Mouse (Mus musculus): ENCODE results near the gene Baiap2l1.
"Not testable (repeated sequence)": the region's sequence is repeated elsewhere in the genome, so short reads cannot be mapped to it uniquely, and the experiment has no call there.

Gene Baiap2l1

DNA sequence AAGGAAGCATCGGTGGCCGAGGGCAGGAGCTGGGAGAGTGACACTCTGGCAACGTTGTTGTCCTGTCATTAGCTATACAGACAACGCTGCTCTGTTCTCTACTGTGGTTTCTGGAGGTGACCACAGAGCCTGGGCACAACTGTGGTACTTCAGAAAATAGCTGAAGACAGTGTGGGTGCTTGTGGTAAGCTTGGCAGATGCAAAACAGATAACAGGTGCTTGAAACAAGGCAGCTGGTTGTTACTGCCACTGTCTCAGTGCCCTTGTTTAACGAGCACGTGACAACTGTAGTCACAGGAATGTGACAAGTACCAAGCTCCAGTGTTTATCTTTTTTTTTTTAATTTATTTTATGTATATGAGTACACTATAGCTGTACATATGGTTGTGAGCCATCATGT lies 13.3 kb downstream of the Baiap2l1 start:
- no peak for DNase-seq

DNA sequence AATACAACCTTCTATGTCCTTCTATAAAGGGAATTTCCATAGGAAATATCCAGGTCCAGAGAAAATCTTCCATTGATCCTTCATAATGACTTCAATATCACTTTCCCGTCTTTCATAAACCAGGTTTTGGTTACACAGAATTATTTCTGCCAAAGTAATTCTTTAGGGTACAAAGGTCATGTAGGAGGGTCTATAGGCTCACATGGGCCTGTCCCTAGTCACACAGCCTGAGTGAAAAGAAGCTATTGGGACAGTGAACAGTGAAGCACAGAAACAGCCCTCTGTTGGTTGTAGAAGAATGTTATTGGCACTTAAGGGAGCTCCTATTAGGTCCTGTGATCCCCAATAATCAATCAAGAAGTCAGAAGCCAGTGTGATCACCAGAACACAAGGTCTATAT lies 16.8 kb downstream of the Baiap2l1 start:
- no peak for DNase-seq

DNA sequence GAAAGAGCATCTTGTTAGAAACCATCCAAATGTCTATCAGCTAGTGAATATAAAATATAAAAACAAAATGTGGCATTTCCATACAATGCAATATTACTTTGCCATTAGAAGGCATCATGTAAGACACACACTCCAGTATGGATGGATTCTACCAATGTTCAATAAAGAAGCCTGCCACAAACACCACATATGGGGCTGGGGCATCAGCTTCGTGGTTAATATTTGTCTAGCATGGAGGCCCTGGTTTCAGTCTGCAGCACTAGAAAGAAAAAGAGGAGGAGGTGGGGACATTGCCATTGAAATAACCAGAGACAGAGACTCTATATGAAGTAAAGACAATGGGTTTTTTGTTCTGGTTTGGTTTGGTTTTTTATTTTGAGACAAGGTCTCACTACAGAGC lies 19.1 kb downstream of the Baiap2l1 start:
- no peak for DNase-seq

DNA sequence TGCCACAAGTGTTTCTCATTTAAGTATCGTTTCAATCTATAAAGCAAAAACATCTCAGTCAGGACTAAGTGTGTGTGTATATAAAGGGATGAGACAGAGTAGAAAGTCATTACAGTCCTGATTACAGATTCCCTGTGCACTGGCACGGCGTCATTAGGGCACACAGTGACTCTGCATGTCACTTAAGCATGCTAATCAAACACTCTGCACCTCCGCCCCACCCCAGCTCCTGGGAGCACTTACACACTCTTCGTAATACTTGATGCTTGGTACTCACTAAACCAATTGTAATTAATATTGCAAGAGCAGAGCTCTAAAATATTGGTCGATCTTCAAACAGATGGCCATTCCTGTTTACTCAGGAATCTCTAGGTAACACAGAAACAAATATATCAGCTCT lies 22.6 kb downstream of the Baiap2l1 start:
- DNase-seq, result not testable (repeated sequence)

DNA sequence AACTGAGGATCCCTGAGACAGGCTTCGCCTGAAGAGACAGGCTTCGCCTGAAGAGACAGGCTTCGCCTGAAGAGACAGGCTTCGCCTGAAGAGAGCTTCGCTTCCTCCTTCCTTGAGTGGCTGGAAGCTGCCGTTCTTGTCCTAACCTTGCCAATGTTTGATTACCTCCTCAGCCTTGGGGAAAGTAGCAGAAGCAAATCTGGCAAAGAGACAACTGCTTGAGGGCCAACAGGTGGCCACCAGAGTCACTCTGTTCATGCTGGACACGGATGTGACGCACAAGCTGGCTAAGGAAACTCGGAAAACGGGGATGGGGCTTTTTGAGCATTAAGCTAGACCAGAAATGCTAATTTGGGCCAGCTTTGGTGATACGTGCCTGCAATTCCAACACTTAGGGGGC lies 23.9 kb downstream of the Baiap2l1 start:
- no peak for DNase-seq

DNA sequence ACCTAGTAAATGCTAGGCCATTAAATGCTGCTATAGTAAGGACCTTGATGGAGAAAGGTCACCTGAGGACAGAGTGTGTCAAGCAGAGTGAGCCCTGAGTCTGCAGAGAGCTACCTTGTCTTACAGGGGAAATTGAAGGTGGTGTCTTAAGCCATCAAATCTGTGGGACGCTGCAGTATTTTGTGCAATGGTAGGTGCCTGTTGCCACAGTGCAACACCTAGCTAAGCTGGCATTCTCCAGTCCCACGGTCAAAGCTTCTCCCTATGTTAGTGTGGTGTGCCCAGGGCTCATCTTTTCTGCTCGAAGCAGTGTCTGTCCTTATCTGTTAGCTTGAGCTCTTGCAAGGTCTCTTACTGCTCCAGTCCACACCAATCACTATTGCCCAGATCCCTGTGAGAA lies 35.2 kb downstream of the Baiap2l1 start:
- DNase-seq, result no peak

DNA sequence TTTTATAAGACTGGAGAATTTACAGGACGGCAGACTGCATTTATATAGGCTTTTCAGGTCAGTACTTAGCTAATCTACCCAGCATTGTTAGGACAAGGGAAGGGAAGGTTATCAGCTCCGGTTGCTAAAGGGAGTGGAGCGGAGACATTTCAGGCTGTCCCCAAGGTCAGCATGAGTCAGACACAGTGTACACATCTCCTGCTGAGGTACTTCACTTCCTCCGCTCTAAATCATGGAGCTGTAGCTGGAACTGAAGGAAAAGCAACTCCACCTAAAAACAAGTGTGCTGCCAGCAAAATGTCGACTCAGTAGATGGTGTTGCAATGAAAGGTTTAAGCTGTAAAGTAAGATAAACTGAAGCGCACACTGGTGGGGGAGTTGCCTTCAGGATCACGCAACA lies 36.2 kb downstream of the Baiap2l1 start:
- no peak for DNase-seq

DNA sequence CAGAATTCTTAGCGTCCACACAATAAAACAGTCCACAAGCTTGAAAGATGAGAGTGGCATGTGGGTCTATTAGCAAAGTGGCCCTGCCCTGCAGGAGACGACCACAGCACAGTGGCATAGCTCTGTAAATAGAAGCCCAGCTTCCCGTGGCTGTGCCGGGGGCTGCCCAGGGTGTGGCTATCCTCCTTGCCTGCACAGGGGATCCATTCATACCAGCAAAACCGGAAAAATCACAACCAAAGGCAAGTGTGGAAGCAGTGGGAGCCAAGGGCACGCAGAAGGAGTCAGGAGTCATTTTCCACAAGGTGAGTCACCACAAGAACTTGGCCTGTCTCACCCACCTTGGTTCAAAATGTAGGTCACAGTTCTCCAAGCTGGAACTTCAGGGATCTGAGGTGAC lies 39.6 kb downstream of the Baiap2l1 start:
- no peak for DNase-seq

DNA sequence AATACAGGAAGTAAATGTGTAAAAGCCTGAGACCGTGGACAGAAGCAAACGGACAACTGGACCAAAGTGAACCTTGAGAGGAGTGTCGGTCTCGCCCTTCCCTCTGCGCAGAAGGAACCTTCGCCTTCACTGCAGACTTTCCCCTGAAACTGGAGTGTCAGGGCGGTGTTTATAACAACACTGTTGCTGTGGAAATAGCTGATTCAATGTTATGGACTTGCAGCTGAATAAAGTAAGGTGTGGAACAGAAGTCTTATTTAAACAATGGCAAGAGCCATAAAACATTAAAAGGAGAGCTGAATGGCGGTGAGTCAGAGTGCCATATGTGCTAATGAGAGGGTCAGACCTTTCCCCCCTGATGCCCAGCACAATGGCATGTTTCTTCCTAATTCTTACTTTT lies 40.5 kb downstream of the Baiap2l1 start:
- no peak for DNase-seq

DNA sequence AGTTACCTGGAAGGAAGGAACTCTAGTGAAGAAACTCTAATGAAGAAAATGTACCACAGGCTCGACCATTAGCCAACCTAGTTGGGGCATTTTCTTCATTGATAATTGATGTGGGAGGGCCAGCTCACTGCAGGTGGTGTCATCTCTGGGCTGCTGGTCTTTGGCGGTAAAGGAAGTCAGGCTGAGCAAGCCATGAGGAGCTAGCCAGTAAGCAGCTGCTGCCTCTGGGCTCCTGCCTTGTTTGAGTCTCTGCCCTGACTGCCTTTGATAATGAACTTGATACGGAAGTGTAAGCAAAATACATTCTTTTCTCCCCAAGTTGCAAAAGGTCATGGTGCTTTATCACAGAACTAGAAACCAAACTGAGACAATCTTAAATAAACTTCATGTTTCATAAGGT lies 41.5 kb downstream of the Baiap2l1 start:
- DNase-seq, result no peak

DNA sequence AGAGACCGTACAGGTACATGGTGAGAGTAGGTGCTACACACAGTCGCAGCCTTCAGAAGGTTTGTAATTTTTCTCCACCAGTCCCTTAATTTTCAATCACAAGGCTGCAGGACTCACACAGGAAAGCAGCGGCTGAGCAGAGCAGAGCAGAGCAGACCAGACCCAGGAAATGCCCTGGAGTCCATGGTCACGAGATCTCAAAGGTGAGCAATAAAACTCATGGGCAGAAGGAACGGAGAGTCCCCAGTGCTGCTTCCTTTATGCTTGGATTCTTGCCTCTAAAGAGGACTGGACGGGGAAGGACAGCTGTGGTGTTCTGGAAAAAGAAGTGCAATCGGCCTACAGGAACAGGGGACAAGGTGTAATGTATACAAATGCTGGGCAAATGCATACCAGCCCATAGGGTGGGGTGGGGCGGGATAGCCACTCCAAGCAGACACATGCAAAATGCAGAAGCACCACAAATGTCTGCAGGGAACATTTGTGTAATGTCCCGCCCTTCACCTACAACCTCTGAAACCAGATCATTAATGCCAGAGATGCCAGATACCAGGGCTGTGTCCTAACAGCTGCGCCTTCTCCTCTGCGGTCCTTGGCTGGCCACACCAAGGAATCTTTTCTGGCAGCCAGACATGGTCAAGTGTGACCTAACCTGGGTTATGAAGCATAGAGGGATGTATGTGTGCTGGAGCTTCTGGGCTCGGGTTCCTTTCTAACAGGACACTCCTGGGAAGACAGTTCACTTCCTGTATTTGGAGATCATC lies 43.0 kb downstream of the Baiap2l1 start:
- no peak for DNase-seq

DNA sequence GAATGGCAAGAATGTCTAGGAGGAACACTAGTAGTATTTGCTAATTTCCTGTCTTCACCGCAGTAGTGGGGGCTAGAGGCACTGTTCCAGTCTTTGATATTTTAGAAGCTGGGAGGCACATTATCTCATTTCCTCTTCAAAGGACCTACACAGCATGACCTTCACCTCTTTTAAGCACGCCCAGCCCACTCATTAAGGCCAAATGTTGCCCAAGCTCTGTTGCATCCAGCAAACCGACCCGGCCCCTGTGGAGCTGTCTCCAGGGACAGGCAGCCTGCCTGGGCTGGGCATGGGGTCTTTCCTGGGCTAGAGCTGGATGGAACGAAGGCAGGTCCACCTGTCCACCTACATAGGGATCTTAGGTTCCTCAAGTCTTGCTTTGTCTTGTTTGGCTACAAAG lies 44.6 kb downstream of the Baiap2l1 start:
- DNase-seq, result no peak

DNA sequence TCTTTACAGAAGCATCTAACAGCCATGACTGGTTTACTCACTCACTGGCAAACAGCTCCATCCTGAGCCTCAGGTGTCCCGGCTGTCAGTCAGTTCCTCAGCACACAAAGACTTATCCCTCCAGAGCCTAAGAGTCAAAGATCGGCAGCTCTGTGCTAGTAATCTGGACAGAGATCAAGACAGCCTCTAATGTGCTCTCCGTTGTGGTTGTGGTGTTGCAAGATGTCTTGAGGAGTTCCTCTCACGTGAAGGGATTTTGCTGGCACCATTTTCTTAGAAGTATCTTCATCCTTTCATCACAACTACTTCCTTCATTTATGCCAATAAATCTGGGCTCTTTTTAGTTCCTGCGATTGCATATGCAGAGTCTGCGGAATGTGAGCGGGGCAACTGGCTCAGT lies 45.7 kb downstream of the Baiap2l1 start:
- DNase-seq, result no peak

DNA sequence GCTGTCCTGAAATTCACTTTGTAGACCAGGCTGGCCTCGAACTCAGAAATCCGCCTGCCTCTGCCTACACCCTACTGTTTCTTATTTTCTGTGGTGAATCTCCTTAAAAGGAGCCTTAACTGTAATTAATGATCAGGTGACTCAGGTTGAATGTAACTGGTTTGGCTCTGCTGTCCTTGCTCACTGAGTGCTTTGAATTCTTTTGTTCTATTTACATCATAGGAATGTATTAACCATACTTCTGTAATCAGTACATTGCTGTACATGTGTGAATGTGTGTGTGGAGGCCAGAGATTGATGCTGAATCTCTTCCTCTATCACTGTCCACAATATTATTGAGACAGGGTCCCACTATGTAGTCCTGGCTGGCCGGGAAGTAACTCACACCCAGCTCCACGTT lies 49.0 kb downstream of the Baiap2l1 start:
- no peak for DNase-seq

DNA sequence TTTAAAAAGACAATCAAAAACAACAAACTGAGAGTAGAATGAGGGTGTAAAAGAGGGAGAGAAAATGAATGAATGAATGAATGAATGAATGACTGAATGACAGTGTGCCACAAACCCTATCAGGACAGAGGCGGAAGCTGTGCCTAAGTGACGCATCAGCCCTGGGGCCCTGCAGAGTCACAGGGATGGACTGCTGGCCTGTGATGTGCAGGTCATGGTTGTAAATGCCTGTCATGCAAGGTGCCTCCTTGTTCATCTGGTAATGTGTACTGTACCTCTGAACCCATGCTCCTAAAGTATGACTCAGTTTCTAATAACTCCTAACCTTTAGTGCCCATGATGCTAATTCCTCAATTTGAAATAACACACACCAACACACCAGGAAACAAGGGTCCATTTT lies 54.8 kb downstream of the Baiap2l1 start:
- DNase-seq, result no peak

DNA sequence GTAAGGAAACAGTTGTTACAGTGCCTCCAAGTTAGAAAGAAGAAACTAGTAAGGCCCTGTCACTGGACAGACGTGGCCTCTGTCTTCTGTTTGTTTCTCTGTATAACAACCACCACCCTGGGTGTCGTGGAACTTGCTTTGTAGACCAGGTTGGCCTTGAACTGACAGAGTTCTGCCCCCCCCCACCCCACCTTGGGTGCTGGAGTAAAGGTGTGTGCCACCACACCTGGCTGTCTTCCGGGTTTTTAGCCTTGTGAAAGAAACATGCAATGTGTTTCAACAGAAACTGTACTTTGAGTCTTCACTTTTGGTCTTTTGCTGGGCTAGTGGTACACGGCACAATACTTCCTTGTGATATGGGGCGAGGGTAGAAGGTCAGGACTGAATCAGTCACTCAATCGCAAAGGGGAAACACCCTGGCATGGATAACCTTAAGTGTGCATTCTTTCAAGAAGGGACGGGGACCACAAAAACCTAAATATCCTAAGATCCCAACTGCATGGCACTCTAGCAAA lies 61.8 kb downstream of the Baiap2l1 start:
- no peak for DNase-seq

DNA sequence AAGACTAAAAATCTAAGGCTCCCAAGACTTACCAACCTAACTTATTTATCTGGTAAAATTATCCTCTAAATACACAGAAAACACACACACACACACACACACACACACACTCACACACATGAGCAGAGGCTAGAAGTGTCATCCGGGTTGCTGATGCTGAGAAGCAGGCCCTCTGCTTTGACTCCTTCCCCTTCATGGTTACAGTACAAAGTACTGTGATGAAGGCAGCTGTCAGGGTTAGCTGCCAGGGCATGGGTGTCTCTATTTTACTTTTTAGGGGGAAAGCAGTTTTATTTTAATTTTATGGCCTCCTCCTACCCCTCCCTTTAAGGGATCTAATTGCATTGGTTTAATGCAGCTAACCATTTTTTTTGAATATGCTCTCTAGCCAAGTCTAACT lies 62.6 kb downstream of the Baiap2l1 start:
- no peak for DNase-seq

DNA sequence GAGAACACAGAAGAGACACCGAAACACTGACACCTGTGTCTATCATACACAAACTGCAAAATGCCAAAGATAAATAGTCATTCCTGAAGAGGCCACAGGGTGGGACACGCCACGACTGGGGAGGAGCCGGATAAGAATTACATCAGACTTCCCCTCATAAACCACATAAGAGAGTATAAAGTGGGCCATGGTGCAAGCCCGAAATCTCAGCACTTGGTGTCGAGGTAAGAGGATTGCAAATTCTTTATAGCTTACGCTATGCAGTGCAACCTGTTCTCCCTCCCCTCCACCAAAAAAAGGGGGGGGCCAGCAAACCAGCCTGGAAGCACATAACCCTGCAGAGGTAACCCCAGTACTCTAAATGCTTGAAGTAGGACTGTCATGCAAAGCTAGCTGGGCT lies 63.0 kb downstream of the Baiap2l1 start:
- no peak for DNase-seq

DNA sequence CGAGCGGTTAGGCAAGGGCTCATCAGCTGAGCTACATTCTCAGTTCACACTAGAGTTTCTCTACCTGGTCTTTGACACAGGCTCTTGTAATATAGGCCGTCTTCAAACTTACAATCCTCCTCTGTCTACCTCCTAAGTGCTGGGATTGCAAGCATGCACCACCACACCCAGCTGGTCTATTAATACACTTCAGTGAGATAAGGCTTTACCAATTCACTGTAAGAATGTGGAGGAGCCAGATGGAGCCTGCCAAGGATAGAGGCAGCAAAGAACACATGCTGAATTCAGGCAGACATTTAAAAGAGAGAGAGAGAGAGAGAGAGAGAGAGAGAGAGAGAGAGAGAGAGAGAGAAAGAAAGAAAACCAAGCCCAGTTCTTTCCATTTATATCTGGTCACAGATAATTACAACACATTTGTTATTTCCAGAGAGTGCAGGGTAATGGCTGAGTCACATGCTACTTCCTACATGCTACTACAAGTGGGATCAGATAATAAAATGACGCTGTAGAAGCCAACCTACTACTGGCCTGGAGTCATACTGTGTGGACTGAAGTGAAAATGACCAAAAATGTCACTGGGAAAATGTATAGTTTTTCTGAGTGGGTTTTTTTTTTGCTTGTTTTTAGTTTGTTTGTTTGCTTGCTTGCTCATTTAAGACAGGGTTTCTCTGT lies 68.0 kb downstream of the Baiap2l1 start:
- DNase-seq, result peak; percentile 28

DNA sequence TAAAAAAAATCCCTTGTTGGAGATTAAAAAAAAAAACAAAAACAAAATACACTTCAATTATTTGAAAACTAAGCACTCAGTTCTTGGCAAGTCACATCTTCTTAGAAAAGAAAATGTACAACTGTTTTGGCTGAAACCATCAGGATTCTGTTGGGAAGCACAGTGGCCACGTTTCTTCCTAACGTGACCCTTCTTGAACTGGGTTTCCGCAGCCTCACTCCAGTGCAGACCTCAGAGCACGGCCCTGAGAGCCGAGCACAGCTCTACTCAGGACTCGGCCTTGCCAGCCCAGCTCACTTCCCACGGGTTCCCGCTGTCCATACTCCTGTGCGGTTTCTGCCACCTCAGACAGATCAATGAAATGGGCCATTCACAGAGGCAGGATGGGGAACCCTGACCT lies 69.5 kb downstream of the Baiap2l1 start:
- DNase-seq, result no peak

DNA sequence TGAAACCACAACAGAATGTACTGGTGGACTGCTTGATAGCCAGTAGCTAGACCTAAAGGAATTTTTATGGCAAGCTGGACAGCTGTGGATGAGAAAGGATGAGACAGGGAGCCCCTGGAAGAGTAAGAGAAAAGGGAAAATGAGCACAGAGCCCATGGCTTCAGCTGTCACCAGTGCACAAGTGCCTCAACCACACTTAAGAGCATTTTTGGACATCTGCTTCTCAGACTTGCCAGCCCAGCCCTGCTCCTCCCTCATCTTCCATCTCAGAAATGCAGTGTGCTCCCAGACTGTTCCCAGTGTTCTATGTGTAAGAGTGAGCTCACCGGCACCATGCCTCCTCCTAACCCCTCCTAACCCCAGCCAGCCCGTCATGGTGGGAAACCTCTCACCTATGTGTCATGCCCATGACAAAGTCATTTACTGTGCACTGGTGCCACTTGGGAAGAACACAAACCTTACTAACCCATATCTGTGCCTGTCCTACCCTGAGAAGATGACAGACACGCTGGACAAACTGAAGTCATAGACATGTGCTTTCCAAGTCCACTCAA lies 70.6 kb downstream of the Baiap2l1 start:
- DNase-seq, result no peak

DNA sequence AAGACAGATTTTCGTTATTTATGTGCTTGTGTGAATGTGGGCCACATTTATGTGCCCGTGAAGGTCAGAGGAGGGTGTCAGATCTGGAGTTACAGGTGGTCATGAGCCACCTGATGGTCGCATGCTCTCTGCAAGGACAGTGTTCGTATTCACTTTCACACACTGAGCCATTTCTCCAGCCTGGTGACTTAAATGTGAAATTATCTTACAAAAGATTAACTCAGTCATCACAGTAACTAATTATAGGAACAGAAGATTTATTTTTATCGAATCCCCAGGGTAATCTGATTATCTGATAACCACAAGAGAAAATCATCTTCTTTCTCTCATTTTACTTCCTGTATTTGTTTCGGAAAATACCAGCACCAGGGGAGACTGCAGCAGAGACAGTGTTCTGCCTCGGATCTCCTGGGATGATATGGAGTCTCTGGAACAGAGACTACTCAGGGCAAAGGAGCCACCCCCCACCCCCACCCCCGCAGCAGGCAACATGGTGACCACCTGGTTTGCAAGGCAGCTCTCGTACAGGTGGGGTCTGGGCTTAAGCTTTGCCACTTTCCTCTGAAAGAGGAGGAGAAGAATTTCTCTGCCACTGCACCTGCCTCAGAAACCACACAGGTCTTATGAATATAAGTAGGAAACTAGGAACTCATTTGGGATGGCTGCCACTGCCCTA lies 71.2 kb downstream of the Baiap2l1 start:
- DNase-seq, result no peak

DNA sequence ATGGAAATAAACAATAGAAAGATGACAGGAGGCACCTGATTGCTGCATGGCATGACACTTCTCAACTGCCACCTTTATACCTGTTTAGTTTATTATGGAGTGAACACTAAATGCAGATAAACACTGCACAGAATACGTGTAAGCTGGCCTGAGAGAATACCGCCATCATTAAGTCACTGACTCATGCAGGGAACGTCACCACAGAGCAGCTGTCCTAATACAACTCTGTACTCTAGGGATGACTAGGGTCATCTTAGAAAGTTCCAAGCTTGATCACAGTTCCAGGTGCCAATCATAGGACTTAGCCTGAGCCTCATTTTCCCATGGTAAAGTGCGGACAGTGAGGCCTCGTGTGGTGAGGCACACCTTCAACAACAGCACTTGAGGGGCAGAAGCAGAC lies 73.3 kb downstream of the Baiap2l1 start:
- DNase-seq, result no peak

DNA sequence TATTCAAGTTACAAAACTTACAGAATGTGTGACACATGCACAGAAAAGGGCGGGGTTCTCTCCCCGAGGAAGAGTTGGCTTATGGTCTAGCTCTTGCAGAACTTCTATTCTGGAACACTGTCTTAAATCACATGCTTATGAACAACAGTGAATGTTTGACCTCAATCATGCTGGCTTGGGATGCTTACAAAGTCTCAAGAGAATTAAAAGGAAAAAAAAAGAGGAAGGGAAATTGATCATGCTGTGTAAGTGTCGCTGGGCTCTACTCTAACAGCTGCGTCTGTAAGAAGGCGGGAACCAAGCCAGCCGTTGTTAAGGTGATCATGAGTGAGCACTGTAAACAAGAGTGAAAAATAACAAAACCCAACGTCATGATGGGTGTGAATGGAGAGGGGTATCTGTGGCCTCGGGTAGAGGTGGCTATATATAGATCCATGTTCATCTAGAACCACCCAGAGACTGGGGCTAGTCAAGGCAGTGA lies 74.3 kb downstream of the Baiap2l1 start:
- no peak for DNase-seq

All from right cerebral cortex, postnatal 25 days (tissue).